Mouse (Mus musculus) heart, adult 2 months (tissue): Measurements from ENCODE around the gene Cops2.

Experiments used
- CTCF ChIP-seq: fragments of 200-600 bp; IDR thresholded peaks from 2 replicates; pipeline ENCODE4 v1.8.1; 2022; ENCODE audit warnings: antibody characterized with exemption, mild to moderate bottlenecking, moderate library complexity
- EP300 ChIP-seq: fragments of 200-500 bp; IDR thresholded peaks from 2 replicates; pipeline ENCODE4 v1.6.1; 2011; ENCODE audit warnings: low read depth, low read length, control low read depth; ENCODE audit not compliant: insufficient read depth
- POLR2A ChIP-seq: fragments of 200-500 bp; IDR thresholded peaks from 2 replicates; pipeline ENCODE4 v1.6.1; 2011; ENCODE audit warnings: mild to moderate bottlenecking, low read depth, low read length, control low read depth; ENCODE audit not compliant: insufficient read depth

GRCm38 (mm10) chr2:125813972-125814595 lies 44.9 kb downstream of the Cops2 start:
- TF ChIP-seq CTCF (no peak), EP300 (no peak), POLR2A (no peak)
